Mouse (Mus musculus) activated CD4-positive, CD25-positive, alpha-beta regulatory T cell, adult 4 months (primary cell): ENCODE measurements around the gene Rubcn. TPM values are rescaled to one million over a fixed set of nuclear protein-coding genes. Genes with fewer than 3 reads are reported as not detected.

Source experiments
- ATAC-seq: one replicate; pipeline ENCODE4 v1.8.0; 2017
- polyA plus RNA-seq, 2 experiments: library from polyadenylated mRNA; unstranded; fragments of 100-300 nt; shearing (Covaris generic); gene quantifications; one replicate each; pipeline ENCODE4 v1.2.1; 2017

Gene Rubcn
- polyA plus RNA-seq, 2 experiments from 2014 or later: 6.6 to 13.0 TPM

- ATAC-seq: peak; percentile 96
Measured at GRCm38 (mm10) chr16:32867919-32868552, 9.5 kb downstream of the Rubcn start.

GRCm38 (mm10) chr16:32866713-32867112 is 10.9 kb downstream of the Rubcn start:
- no peak for ATAC-seq

GRCm38 (mm10) chr16:32865401-32865800 is 12.2 kb downstream of the Rubcn start:
- ATAC-seq: no peak

- no peak for ATAC-seq
Measured at GRCm38 (mm10) chr16:32861813-32862385, 15.7 kb downstream of the Rubcn start.

GRCm38 (mm10) chr16:32858771-32859636 is 18.6 kb downstream of the Rubcn start:
- no peak for ATAC-seq

GRCm38 (mm10) chr16:32858356-32858755 is 19.2 kb downstream of the Rubcn start:
- ATAC-seq: no peak

GRCm38 (mm10) chr16:32856751-32857150 is 20.8 kb downstream of the Rubcn start:
- ATAC-seq: no peak

- no peak for ATAC-seq
Measured at GRCm38 (mm10) chr16:32854050-32854571, 23.5 kb downstream of the Rubcn start.

GRCm38 (mm10) chr16:32853492-32854049 is 24.0 kb downstream of the Rubcn start:
- ATAC-seq: no peak

- no peak for ATAC-seq
Measured at GRCm38 (mm10) chr16:32849042-32849830, 28.3 kb downstream of the Rubcn start.

- ATAC-seq: no peak
Measured at GRCm38 (mm10) chr16:32847103-32847502, 30.5 kb downstream of the Rubcn start.

- no peak for ATAC-seq
Measured at GRCm38 (mm10) chr16:32831501-32831900, 46.1 kb downstream of the Rubcn start.

- no peak for ATAC-seq
Measured at GRCm38 (mm10) chr16:32829104-32829503, 48.5 kb downstream of the Rubcn start.

- ATAC-seq: no peak
Measured at GRCm38 (mm10) chr16:32826521-32826920, 51.0 kb downstream of the Rubcn start.

GRCm38 (mm10) chr16:32825380-32825779 is 52.2 kb downstream of the Rubcn start:
- ATAC-seq: no peak

GRCm38 (mm10) chr16:32824061-32824460 is 53.5 kb downstream of the Rubcn start:
- ATAC-seq: no peak

GRCm38 (mm10) chr16:32823487-32823886 is 54.1 kb downstream of the Rubcn start:
- ATAC-seq: no peak

- ATAC-seq: no peak
Measured at GRCm38 (mm10) chr16:32822881-32823280, 54.7 kb downstream of the Rubcn start.

- no peak for ATAC-seq
Measured at GRCm38 (mm10) chr16:32822450-32822827, 55.1 kb downstream of the Rubcn start.

GRCm38 (mm10) chr16:32821772-32822449 is 55.7 kb downstream of the Rubcn start:
- ATAC-seq: no peak

GRCm38 (mm10) chr16:32818441-32818840 is 59.1 kb downstream of the Rubcn start:
- ATAC-seq: no peak

GRCm38 (mm10) chr16:32818036-32818435 is 59.5 kb downstream of the Rubcn start:
- no peak for ATAC-seq
